Mouse (Mus musculus): ENCODE measurements at regions not wholly inside any gene's neighbourhood (a gene's known extent, or its start where the extent isn't known, plus 50 kb on each side); places are given as distances from the start of the nearest gene placed in this dataset.
"Not testable (repeated sequence)": the region's sequence is repeated elsewhere in the genome, so short reads cannot be mapped to it uniquely, and the experiment has no call there.

DNA sequence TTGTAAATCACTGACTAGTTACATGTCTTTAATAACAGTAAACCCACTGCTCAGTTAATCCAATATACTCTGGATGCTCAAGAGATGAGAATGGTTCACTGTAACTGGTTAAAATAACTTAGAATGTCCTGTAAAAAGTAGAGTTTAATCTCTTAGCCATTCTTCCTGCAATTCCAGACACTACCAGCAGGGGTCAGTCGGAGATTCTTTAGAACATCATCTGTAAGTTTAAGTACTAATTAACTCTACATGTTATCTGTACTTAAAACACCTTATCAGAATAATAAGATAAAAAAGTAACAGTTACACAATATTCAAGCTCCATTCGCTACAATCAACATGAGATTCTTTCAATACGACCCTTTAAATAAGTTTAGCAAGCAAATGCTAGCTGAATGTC is 58.7 kb upstream of the Olig3 start:
- DNase-seq, result peak in 1 of 2 experiments; percentile 18

- DNase-seq, result no peak
Observed at GRCm38 (mm10) chr10:19295388-19296013, 60.8 kb upstream of the Olig3 start.

DNA sequence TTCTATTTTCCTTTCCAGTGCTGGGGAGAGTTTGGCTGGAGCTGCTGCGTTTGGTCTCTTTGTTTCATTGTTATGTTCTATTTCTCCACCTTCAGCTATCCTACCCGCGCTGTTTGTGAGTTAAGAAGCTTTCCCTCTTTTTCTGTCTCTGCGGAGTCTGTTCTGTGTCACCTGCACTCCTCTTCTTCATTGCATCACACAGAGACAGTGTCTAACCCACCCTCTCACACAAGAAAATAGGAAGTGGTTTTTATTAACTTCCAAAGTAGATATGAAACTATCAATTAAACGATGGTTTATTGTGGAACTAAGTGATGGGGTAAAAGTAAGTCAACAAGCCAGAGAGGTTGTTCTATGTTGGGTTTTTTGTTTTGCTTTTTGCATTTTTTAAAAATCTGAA is 64.9 kb upstream of the Olig3 start:
- no peak for DNase-seq

DNA sequence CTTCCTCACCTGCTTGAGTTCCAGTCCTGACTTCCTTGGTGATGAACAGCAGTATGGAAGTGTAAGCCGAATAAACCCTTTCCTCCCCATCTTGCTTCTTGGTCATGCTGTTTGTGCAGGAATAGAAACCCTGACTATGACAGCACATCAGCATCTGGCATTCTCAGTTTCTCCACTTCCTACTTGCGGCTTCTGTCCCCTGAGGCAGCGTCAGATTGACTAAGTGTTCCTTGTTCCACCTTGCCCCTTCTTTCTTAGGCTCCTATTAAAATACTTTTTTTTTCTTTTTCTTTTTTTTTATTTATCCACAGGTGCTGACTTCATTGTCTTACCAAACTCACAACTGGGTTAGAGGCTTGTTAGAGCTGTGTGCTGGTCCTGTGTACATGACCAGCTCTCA is 65.3 kb upstream of the Olig3 start:
- DNase-seq, result not testable (repeated sequence)

GRCm38 (mm10) chr10:19282166-19282565 is 74.2 kb upstream of the Olig3 start:
- DNase-seq, result no peak

DNA sequence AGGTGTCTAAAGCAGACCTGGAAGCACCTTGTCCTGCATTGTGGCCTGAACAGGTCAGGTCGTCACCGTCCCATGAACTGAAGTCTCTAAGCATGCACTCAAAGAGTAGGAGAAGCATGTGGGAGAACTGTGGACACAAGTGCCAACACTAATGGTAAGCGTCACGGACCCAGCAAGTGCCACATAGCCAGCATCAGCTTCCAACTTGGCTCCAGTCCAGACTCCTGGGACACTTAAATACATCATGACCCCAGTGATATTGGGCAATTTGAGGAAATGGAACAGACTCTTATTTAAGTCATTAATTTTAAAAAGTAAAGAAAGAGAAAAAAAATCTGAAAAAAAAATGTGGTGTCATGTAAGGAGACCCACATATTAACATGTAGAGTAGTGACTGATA is 75.3 kb upstream of the Olig3 start:
- peak in 1 of 2 experiments; percentile 9 for DNase-seq

DNA sequence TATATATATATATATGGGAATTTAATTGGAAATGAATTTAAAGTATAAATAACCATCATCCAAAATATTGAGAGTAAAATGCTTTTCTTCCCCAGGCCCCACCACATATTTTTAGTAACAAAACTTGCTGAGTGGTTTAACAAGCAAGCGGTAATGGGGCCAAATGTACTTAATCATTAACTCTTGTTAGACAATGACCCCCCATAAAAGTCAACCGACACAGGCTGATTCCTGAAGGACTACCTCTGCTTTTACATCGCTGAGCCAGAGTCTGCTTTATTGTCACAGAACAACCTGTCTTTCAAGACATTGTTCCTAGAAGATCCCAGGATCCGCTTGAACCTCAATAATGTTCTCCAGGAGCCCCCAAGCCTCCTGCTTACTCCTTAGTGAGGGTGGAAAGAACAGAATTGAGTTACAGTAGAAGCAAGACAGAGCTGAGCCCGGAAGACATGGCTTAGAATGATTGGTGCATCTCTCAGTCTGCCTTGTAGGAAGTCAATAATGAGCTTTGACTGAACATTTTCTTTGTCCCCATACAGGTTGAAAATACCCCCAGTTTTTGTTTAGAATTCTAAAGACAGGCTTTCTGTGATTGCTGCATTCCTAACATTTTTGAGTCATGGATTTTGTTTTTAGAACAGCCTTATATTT is 78.0 kb upstream of the Olig3 start:
- no peak for DNase-seq

- DNase-seq, result peak; percentile 57 to 61
Observed at GRCm38 (mm10) chr10:19277103-19277827, 79.1 kb upstream of the Olig3 start.

GRCm38 (mm10) chr10:19274985-19275384 is 81.3 kb upstream of the Olig3 start:
- no peak for DNase-seq

- DNase-seq, result no peak
Observed at GRCm38 (mm10) chr10:19269418-19269817, 86.9 kb upstream of the Olig3 start.

- no peak for DNase-seq
Observed at GRCm38 (mm10) chr10:19268051-19268450, 88.3 kb upstream of the Olig3 start.

DNA sequence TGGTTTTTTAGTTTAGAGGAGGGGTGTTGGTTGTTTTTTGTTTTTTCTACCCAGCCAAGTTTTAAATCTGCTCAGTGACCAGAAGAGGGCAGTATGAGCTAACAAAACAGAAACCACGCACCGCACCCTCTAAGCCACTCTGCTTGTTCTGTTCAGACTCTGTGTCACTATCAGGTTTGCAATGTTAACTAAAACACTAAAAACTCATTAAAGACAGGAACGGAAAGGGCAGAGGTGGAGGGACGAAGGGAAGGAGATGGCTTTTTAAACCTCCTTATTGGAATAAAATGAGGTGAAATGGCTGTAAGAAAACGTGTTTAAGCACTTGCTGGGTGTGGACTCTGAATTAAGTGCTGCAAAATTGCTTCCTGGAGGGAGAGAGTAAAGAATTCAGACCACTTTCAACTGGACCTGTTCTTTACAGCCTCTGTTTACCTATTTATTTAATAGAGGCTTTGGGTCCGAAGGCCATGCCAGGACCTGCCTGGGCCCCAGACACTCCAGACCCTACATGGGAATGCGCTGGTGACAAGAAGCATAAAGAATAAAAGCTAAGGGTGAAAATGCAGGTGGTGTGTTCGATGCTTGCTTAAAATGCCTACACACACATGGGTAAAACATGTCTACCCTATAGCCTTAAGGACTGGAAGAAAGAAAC is 116.1 kb upstream of the Olig3 start:
- peak; percentile 32 to 56 for DNase-seq

- no peak for DNase-seq
Observed at GRCm38 (mm10) chr10:19216240-19216639, 140.1 kb upstream of the Olig3 start.

GRCm38 (mm10) chr10:19209751-19210150 is 146.6 kb upstream of the Olig3 start:
- no peak for DNase-seq

DNA sequence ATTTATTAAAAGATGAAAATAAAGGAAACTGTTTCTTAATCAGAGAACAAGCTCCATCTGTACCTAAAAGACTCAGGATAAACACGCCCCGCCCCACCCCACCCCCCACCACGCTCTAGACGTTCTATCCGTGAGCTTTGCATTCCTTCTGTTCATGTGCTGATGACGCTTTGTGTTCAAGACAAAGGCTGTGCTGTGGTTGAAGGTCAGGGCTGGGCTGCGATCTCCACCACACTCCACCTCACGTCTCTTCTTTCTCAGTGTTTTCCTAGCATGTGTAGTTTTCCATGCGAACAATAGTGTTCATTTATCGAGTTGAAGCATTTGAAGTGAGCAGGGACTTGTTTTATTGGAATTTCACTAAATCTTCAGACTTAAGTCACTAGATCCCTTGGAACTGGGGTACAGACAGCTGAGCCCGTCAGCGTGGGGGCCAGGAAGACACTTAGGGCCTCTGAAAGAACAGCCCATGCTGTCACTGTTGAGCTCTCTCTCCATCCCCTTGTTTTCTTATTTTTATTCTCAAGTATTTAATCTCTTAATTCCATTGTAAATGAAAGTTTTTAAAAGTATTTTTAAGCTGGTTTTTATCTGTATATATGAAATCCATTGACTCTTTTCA is 148.1 kb upstream of the Olig3 start:
- DNase-seq, result no peak

DNA sequence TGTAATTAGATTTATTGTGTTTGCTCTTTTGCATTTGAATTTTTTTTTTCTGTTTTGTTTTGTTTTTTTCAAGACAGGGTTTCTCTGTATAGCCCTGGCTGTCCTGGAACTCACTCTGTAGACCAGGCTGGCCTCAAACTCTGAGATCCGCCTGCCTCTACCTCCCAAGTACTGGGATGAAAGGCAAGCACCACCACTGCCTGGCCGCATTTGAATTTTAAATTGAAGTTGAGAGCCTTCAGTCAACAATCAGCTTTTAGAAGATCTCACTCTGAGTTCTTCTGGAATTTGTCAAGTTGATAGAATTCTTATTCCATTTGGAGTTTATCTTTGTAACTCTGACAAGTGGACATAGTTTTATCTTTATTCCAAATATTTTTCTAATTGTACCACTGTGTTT is 148.8 kb upstream of the Olig3 start:
- DNase-seq, result no peak

- DNase-seq, result no peak
Observed at GRCm38 (mm10) chr10:19200311-19200710, 156.0 kb upstream of the Olig3 start.

DNA sequence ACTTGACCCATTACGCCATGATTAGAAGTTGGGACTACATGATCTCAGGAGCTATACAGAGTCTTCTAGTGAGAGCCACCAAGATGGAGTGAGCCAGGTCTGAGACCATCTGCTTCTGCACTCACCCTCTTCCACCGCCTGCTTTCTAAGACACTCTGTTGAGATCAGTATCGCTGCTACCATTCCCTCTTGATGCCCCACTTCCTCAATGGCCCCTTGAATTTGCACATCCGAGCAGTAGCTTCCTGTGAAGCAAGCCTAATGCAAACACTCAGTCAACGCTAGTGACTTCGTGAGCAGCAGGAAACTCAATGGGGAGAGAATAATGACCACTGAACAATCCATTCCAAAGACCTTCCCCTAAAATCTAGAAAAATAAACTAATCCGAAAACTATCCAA is 160.7 kb upstream of the Olig3 start:
- no peak for DNase-seq

GRCm38 (mm10) chr10:19194646-19195045 is 161.7 kb upstream of the Olig3 start:
- DNase-seq, result no peak

GRCm38 (mm10) chr10:19192971-19193758 is 163.2 kb upstream of the Olig3 start:
- DNase-seq, result no peak

GRCm38 (mm10) chr10:19192221-19192620 is 164.1 kb upstream of the Olig3 start:
- DNase-seq, result no peak

DNA sequence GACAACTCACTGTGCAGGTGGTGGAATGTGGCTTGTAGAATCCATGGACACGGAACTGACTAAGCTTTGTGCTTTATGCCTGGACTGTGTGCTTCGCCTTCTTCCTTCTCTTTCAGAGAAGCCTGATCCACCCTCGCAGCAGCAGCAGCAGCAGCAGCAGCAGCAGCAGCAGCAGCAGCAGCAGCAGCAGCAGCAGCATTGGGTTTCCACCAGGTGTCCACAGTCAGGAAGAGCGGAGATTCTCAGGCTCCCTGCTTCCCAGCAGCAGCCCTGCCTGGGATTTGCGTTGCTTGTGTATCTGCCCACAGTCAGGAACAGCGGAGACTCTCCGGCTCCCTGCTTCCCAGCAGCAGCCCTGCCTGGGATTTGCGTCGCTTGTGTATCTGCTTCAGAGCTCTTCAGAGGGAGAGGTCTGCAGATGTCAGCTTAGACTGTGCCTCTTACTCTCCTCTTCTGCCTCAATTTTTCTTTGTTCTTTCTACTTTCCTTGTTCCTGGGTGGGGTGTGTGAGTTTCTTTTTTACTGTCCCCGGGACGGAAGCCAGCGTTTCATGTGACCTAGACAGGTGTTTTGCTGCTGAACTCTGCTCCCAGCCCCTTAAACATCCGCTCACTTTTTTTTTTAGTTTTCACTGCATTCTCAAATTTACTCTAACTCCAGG is 168.1 kb upstream of the Olig3 start:
- DNase-seq, result no peak
